Mouse (Mus musculus): ENCODE data around the gene Kbtbd4. TPM values are rescaled to one million over a fixed set of nuclear protein-coding genes. Genes with fewer than 3 reads are reported as not detected.

Kbtbd4 gene
- total RNA-seq, 1 experiment, result 19.0 TPM

DNA sequence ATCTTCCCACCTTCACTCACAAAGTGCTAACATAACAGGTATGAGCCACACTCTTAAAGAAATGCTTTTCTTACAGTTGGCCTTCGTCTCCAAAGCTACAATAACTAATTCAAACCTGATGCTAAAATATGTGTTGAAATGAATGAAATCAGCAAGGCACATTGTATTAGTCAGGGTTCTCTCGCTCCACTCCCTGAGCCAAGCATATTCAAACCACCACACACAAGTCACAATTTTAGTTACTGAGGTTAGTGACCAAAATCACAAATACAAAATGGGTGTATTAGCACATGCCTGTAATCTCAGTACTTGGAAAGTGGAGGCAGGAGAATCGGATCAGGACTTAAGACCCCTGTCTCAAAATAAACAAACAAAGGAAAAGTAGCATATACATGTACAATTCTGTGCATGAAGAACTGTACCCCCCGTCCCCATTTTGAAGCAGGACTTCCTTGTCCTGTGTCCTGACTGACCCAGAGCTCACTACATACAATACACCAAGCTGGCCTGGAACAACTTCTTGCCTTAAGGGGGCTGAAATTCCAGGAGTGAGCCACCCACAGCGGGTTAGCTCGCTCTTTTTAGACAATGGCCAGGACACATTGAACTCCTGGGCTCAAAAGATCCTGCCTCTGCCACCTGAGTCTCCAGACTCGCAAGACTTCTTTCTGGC is 12.2 kb downstream of the Kbtbd4 start:
- peak overlapping the region; percentile 71 to 81 for H3K4me3 ChIP-seq (ENCODE audit: insufficient read depth in 1 of 2, low read depth in 1 of 2, low read length in 2 of 2, poor library complexity in 1 of 2, severe bottlenecking in 1 of 2)
- no peaks in the 10 kb centered on the region for H3K9me3 ChIP-seq (ENCODE audit: control insufficient read depth, insufficient read depth, low read depth, low read length)
- no peak overlapping the region for H3K27ac ChIP-seq (ENCODE audit: insufficient read depth, low read depth, low read length, poor library complexity, severe bottlenecking)
- DNase-seq (ENCODE audit: low read depth, low spot score), result no peak
- peak overlapping the region; percentile 84 for H3K9ac ChIP-seq (ENCODE audit: insufficient read depth, low read depth, low read length, poor library complexity, severe bottlenecking)
- H3K4me1 ChIP-seq (ENCODE audit: control insufficient read depth in 2 of 2, insufficient read depth in 2 of 2, low read length in 2 of 2, poor library complexity in 1 of 2), result no peaks in the 10 kb centered on the region
- in situ Hi-C loops (cut with MboI; ENCODE audit: low sequenced_read_pairs in 2 of 2, unreplicated experiment in 2 of 2), result no loop called here
- H3K36me3 ChIP-seq (ENCODE audit: control insufficient read depth, insufficient read depth, low read length, poor library complexity, severe bottlenecking), result peaks cover 3% of the 10 kb centered on the region; the same call in 1 of the 2 replicates
- TF ChIP-seq ZC3H11A (IDR thresholded peaks at IDR 0.05; ENCODE audit: borderline replicate concordance, low read depth, low read length) (no peak), ZNF384 (IDR thresholded peaks at IDR 0.05; ENCODE audit: low read depth, low read length) (no peak), HCFC1 (IDR thresholded peaks at IDR 0.05; ENCODE audit: borderline replicate concordance, insufficient read depth, low read length) (no peak), MAFK (IDR thresholded peaks at IDR 0.05; ENCODE audit: insufficient read depth, low read depth, low read length) (no peak), CHD2 (IDR thresholded peaks at IDR 0.05; ENCODE audit: low read depth, low read length) (no peak)

DNA sequence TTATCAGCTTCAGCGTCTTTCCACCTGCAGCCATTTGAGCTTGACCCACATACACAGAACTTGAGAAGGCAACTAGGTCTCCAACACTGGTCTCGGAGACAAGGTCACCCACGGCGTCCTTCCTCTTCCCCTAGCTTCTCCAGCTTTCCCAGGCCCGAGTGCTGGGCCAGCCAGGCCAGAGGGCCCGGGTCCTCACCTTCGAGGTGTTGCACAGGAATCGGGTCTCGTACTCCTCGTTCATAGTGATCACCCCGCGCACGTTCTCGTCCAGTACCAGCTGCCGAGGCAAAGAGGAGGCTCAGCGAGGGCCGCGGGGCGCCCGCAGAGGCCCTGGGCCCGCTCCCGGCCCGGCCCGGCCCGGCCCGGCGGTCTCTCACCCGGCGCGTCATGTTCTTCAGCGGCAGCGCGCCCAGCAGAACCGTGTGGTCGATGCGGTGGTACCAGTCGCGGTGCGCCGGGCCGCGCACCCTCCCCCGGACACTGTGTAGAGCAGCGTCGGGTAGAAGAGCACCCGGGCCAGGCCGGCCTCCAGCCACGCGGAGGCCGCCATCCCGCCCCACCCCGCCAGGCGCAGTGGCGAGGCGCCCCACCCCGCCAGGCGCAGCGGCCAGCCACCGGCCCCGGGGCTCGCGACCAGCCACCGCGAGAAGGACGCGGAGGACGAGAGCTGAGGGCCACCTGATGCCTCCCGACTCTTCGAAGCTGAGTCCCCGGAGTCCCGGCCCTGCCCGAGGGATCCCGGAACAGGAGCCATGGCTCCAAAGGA is 12.9 kb downstream of the Kbtbd4 start:
- Histone ChIP-seq H3K9me3 (ENCODE audit: control insufficient read depth, insufficient read depth, low read depth, low read length) (no peaks in the 10 kb centered on the region), H3K4me1 (ENCODE audit: control insufficient read depth in 2 of 2, insufficient read depth in 2 of 2, low read length in 2 of 2, poor library complexity in 1 of 2) (no peaks in the 10 kb centered on the region), H3K4me3 (ENCODE audit: insufficient read depth in 1 of 2, low read depth in 1 of 2, low read length in 2 of 2, poor library complexity in 1 of 2, severe bottlenecking in 1 of 2) (peak overlapping the region; percentile 71 to 81), H3K36me3 (ENCODE audit: control insufficient read depth, insufficient read depth, low read length, poor library complexity, severe bottlenecking) (peaks cover 3% of the 10 kb centered on the region; the same call in 1 of the 2 replicates), H3K27ac (ENCODE audit: insufficient read depth, low read depth, low read length, poor library complexity, severe bottlenecking) (no peak overlapping the region), H3K9ac (ENCODE audit: insufficient read depth, low read depth, low read length, poor library complexity, severe bottlenecking) (peak overlapping the region; percentile 84)
- DNase-seq (ENCODE audit: low read depth, low spot score), result peak; percentile 31
- in situ Hi-C loops (cut with MboI; ENCODE audit: low sequenced_read_pairs in 2 of 2, unreplicated experiment in 2 of 2), result no loop called here
- TF ChIP-seq CHD2 (IDR thresholded peaks at IDR 0.05; ENCODE audit: low read depth, low read length) (peak; percentile 68), HCFC1 (IDR thresholded peaks at IDR 0.05; ENCODE audit: borderline replicate concordance, insufficient read depth, low read length) (no peak)

GRCm38 (mm10) chr2:90917999-90918698 is 13.6 kb downstream of the Kbtbd4 start:
- TF ChIP-seq ZNF384 (IDR thresholded peaks at IDR 0.05; ENCODE audit: low read depth, low read length) (peak; percentile 77), HCFC1 (IDR thresholded peaks at IDR 0.05; ENCODE audit: borderline replicate concordance, insufficient read depth, low read length) (no peak), MAFK (IDR thresholded peaks at IDR 0.05; ENCODE audit: insufficient read depth, low read depth, low read length) (no peak), ZC3H11A (IDR thresholded peaks at IDR 0.05; ENCODE audit: borderline replicate concordance, low read depth, low read length) (no peak)
- no peak overlapping the region for H3K27ac ChIP-seq (ENCODE audit: insufficient read depth, low read depth, low read length, poor library complexity, severe bottlenecking)
- peaks cover 2% of the 10 kb centered on the region; the same call in 1 of the 2 replicates for H3K36me3 ChIP-seq (ENCODE audit: control insufficient read depth, insufficient read depth, low read length, poor library complexity, severe bottlenecking)
- no peaks in the 10 kb centered on the region for H3K4me1 ChIP-seq (ENCODE audit: control insufficient read depth in 2 of 2, insufficient read depth in 2 of 2, low read length in 2 of 2, poor library complexity in 1 of 2)
- peak overlapping the region; percentile 84 for H3K9ac ChIP-seq (ENCODE audit: insufficient read depth, low read depth, low read length, poor library complexity, severe bottlenecking)
- DNase-seq (ENCODE audit: low read depth, low spot score), result peak; percentile 27
- H3K9me3 ChIP-seq (ENCODE audit: control insufficient read depth, insufficient read depth, low read depth, low read length), result no peaks in the 10 kb centered on the region
- peak overlapping the region; percentile 71 to 81 for H3K4me3 ChIP-seq (ENCODE audit: insufficient read depth in 1 of 2, low read depth in 1 of 2, low read length in 2 of 2, poor library complexity in 1 of 2, severe bottlenecking in 1 of 2)
- in situ Hi-C loops (cut with MboI; ENCODE audit: low sequenced_read_pairs in 2 of 2, unreplicated experiment in 2 of 2), result no loop called here

DNA sequence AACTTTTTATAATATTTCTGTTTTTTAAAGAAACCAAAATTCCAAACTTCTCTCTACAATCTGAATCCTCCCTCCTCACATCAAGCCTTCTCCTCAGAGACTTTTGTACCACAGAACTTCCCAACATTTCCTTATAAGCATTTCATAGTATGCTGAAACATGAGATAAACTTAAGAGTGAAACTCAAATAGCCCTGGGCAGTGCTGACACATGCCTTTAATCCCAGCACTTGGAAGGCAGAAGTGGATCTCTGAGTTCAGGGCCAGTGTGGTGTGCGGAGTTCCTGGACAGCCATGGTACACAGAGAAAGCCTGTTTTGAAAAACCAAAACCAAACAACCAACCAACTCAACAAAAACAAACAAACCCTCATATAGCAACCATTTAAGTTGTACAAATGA is 16.6 kb downstream of the Kbtbd4 start:
- no peak for TF ChIP-seq HCFC1 (IDR thresholded peaks at IDR 0.05; ENCODE audit: borderline replicate concordance, insufficient read depth, low read length)
- TF ChIP-seq MAFK (IDR thresholded peaks at IDR 0.05; ENCODE audit: insufficient read depth, low read depth, low read length), result no peak
- no peak for TF ChIP-seq ZNF384 (IDR thresholded peaks at IDR 0.05; ENCODE audit: low read depth, low read length)
- no peak for TF ChIP-seq CHD2 (IDR thresholded peaks at IDR 0.05; ENCODE audit: low read depth, low read length)
- no peak for TF ChIP-seq ZC3H11A (IDR thresholded peaks at IDR 0.05; ENCODE audit: borderline replicate concordance, low read depth, low read length)
- Histone ChIP-seq H3K9ac (ENCODE audit: insufficient read depth, low read depth, low read length, poor library complexity, severe bottlenecking) (no peak overlapping the region), H3K36me3 (ENCODE audit: control insufficient read depth, insufficient read depth, low read length, poor library complexity, severe bottlenecking) (no peaks in the 10 kb centered on the region), H3K4me1 (ENCODE audit: control insufficient read depth in 2 of 2, insufficient read depth in 2 of 2, low read length in 2 of 2, poor library complexity in 1 of 2) (no peaks in the 10 kb centered on the region), H3K4me3 (ENCODE audit: insufficient read depth in 1 of 2, low read depth in 1 of 2, low read length in 2 of 2, poor library complexity in 1 of 2, severe bottlenecking in 1 of 2) (no peak overlapping the region), H3K9me3 (ENCODE audit: control insufficient read depth, insufficient read depth, low read depth, low read length) (no peaks in the 10 kb centered on the region), H3K27ac (ENCODE audit: insufficient read depth, low read depth, low read length, poor library complexity, severe bottlenecking) (no peak overlapping the region)
- DNase-seq (ENCODE audit: low read depth, low spot score), result no peak
- in situ Hi-C loops (cut with MboI; ENCODE audit: low sequenced_read_pairs in 2 of 2, unreplicated experiment in 2 of 2), result no loop called here

Data from ES-E14 (cell line).